Comparison of ENCODE assay signal across 8 mouse cellular contexts in genomic region chrX:152336546-152337332, GRCm38 (mm10). TPM values are rescaled to one million over a fixed set of nuclear protein-coding genes. Genes with fewer than 3 reads are reported as not detected.
A peak's percentile ranks its signal among the peaks of the same experiment; 100 is the strongest.
DNase-seq lines count a peak whose midpoint lies in the region; ATAC-seq and TF ChIP-seq lines count a peak whose summit lies in the region.

No protein-coding gene starts in this region.

- peak overlapping the region; percentile 44 for H3K4me2 ChIP-seq in forebrain, postnatal 0 days (ENCODE audit: low read depth)
- peak overlapping the region; percentile 56 for H3K4me2 ChIP-seq in neural tube, embryonic 15.5 days

- peak; percentile 92 for DNase-seq in MN1 (ENCODE audit: low spot score)
- DNase-seq in cerebellum, adult 8-10 months, result peak; percentile 82
- peak; percentile 94 for DNase-seq in forebrain, postnatal 0 days
- peak; percentile 89 for DNase-seq in heart, postnatal 4 days
- peak; percentile 85 to 92 for DNase-seq in layer of hippocampus, adult 2 months (ENCODE audit: low spot score in 2 of 2)
- DNase-seq in lung, adult 2 months, result peak; percentile 77
- peak; percentile 90 for DNase-seq in testis, postnatal 10 days (ENCODE audit: low spot score)

- peak overlapping the region; percentile 55 for H3K9ac ChIP-seq in forebrain, postnatal 0 days
- H3K9ac ChIP-seq in neural tube, embryonic 15.5 days (replicated peaks), result peak overlapping the region; percentile 40

- WGBS in forebrain, postnatal 0 days, result 19% methylated on average over 33 of the region's 33 CpGs
- WGBS in lung, adult 2 months, result 22% methylated on average over 33 of the region's 33 CpGs
- WGBS in neural tube, embryonic 15.5 days, result 15% methylated on average over 33 of the region's 33 CpGs

- peak; percentile 18; the same call in 1 of the 2 replicates for TF ChIP-seq CTCF in forebrain, postnatal 0 days (IDR thresholded peaks at IDR 0.05; ENCODE audit: low read depth)
- no peak; the same call in 1 of the 2 replicates for TF ChIP-seq CTCF in layer of hippocampus, adult 2 months (conservative IDR thresholded peaks at IDR 0.05)
- no peak for TF ChIP-seq CTCF in lung, adult 2 months (IDR thresholded peaks at IDR 0.05; ENCODE audit: insufficient read depth, low read length)

- TF ChIP-seq POLR2A in lung, adult 2 months (IDR thresholded peaks at IDR 0.05; ENCODE audit: borderline replicate concordance, extremely low read depth, low read depth, low read length), result peak; percentile 44; the same call in 1 of the 2 replicates

- no peaks in the 10 kb centered on the region for H3K9me3 ChIP-seq in forebrain, postnatal 0 days (ENCODE audit: low read length)
- no peaks in the 10 kb centered on the region for H3K9me3 ChIP-seq in neural tube, embryonic 15.5 days (replicated peaks)

- peak; percentile 99 for ATAC-seq in forebrain, postnatal 0 days
- peak; percentile 99 for ATAC-seq in neural tube, embryonic 15.5 days (ENCODE audit: low FRiP score)

- H3K36me3 ChIP-seq in forebrain, postnatal 0 days (ENCODE audit: insufficient read depth), result no peaks in the 10 kb centered on the region
- peaks cover 11% of the 10 kb centered on the region; the same call in 1 of the 2 replicates for H3K36me3 ChIP-seq in neural tube, embryonic 15.5 days

- H3K27me3 ChIP-seq in forebrain, postnatal 0 days (ENCODE audit: insufficient read depth, low read length), result no peaks in the 10 kb centered on the region; the same call in 1 of the 2 replicates
- H3K27me3 ChIP-seq in neural tube, embryonic 15.5 days (replicated peaks), result peaks cover 40% of the 10 kb centered on the region

- peak overlapping the region; percentile 94 for H3K27ac ChIP-seq in forebrain, postnatal 0 days (ENCODE audit: low read depth, low read length)
- H3K27ac ChIP-seq in layer of hippocampus, adult 2 months, result peak overlapping the region; percentile 90
- peak overlapping the region; percentile 88 for H3K27ac ChIP-seq in neural tube, embryonic 15.5 days (replicated peaks)

- H3K4me1 ChIP-seq in forebrain, postnatal 0 days (ENCODE audit: insufficient read depth), result 0 out of 2 replicates have a peak, but pooled peaks cover 6% of the 10 kb centered on the region
- no peaks in the 10 kb centered on the region for H3K4me1 ChIP-seq in lung, adult 2 months (ENCODE audit: control insufficient read depth, insufficient read depth, low read length)
- H3K4me1 ChIP-seq in neural tube, embryonic 15.5 days, result peaks cover 38% of the 10 kb centered on the region

- H3K4me3 ChIP-seq in forebrain, postnatal 0 days (ENCODE audit: low read depth, low read length), result peak overlapping the region; percentile 14; the same call in 1 of the 2 replicates
- H3K4me3 ChIP-seq in layer of hippocampus, adult 2 months, result peak overlapping the region; percentile 41
- H3K4me3 ChIP-seq in lung, adult 2 months (replicated peaks; ENCODE audit: extremely low read depth, low read depth, low read length), result peak overlapping the region; percentile 60
- H3K4me3 ChIP-seq in neural tube, embryonic 15.5 days (replicated peaks), result peak overlapping the region; percentile 22

RNA-seq across cellular contexts. Expression of gene Tspyl2, which starts 5.5 kb away (rescaled TPM):
- total RNA-seq in forebrain, postnatal 0 days (2014; rRNA removed), result 39.5 and 51.7 TPM in 2 replicates
- polyA plus RNA-seq in forebrain, postnatal 0 days (2015; fragmentation: Nextera tagmentation; extraction: Ambion mirVana), result 27.5 and 39.7 TPM in 2 replicates
- total RNA-seq in heart, postnatal 4 days (2021), result 10 to 100 TPM; 13.5 to 14.6 TPM
- 100 to 1,000 TPM; 115 to 123 TPM for total RNA-seq in layer of hippocampus, adult 2 months (2021)
- polyA plus RNA-seq in lung, adult 2 months (2012; rRNA removed), result 26.9 and 34.2 TPM in 2 replicates
- polyA plus RNA-seq in neural tube, embryonic 15.5 days (2015; fragmentation: Nextera tagmentation; extraction: Ambion mirVana), result 56.9 and 71.6 TPM in 2 replicates

RNA-seq across cellular contexts. Expression of gene Kantr, which starts 9.4 kb away (rescaled TPM):
- 14.2 and 20.8 TPM in 2 replicates for total RNA-seq in forebrain, postnatal 0 days (2014; rRNA removed)
- polyA plus RNA-seq in forebrain, postnatal 0 days (2015; fragmentation: Nextera tagmentation; extraction: Ambion mirVana), result 22.4 and 30.2 TPM in 2 replicates
- total RNA-seq in heart, postnatal 4 days (2021), result 1 to 10 TPM; 3.0 to 3.5 TPM
- 10 to 100 TPM; 54.8 to 58.9 TPM for total RNA-seq in layer of hippocampus, adult 2 months (2021)
- 6.2 and 8.0 TPM in 2 replicates for polyA plus RNA-seq in lung, adult 2 months (2012; rRNA removed)
- polyA plus RNA-seq in neural tube, embryonic 15.5 days (2015; fragmentation: Nextera tagmentation; extraction: Ambion mirVana), result 30.0 and 32.4 TPM in 2 replicates

RNA-seq across cellular contexts. Expression of gene Gpr173, which starts 31.8 kb away (rescaled TPM):
- 22.2 and 27.9 TPM in 2 replicates for total RNA-seq in forebrain, postnatal 0 days (2014; rRNA removed)
- 6.9 and 7.1 TPM in 2 replicates for polyA plus RNA-seq in forebrain, postnatal 0 days (2015; fragmentation: Nextera tagmentation; extraction: Ambion mirVana)
- total RNA-seq in heart, postnatal 4 days (2021), result 1 to 10 TPM; 3.4 to 3.9 TPM
- 10 to 100 TPM; 14.7 to 14.8 TPM for total RNA-seq in layer of hippocampus, adult 2 months (2021)
- 2.4 and 2.8 TPM in 2 replicates for polyA plus RNA-seq in lung, adult 2 months (2012; rRNA removed)
- polyA plus RNA-seq in neural tube, embryonic 15.5 days (2015; fragmentation: Nextera tagmentation; extraction: Ambion mirVana), result 8.4 and 8.5 TPM in 2 replicates

Comparison
In these comparisons a context has a peak if more than half of its experiments do, and no peak if none do; other contexts are left out.
1. Peak in every context shown above with its lines: DNase-seq, ATAC-seq, H3K4me3 ChIP-seq and H3K27ac ChIP-seq.